Mouse (Mus musculus) hindbrain, embryonic 16.5 days (tissue): Measurements from ENCODE around the gene Adk. TPM values are rescaled to one million over a fixed set of nuclear protein-coding genes. Genes with fewer than 3 reads are reported as not detected.

Experiments used
- ATAC-seq: fragments of 200-750 bp; cut with Nextera tagmentation; 2 replicates; pipeline ENCODE4 v1.8.0; 2017; ENCODE audit warnings: moderate TSS enrichment, moderate library complexity
- H3K27ac ChIP-seq: fragments of 300-500 bp; sonication (generic); 2 replicates; pipeline ENCODE4 v1.5.1; 2014; ENCODE audit warnings: low read depth, mild to moderate bottlenecking, control low read depth, low read length, moderate library complexity
- H3K27me3 ChIP-seq: fragments of 300-500 bp; sonication (generic); replicated peaks from 2 replicates; pipeline ENCODE4 v1.6.1; 2014; ENCODE audit warnings: low read length; ENCODE audit not compliant: control insufficient read depth, insufficient read depth
- H3K36me3 ChIP-seq: fragments of 300-500 bp; sonication (generic); 2 replicates; pipeline ENCODE4 v1.6.1; 2014; ENCODE audit warnings: mild to moderate bottlenecking, low read length, moderate library complexity, mixed read lengths; ENCODE audit not compliant: control insufficient read depth, insufficient read depth
- H3K4me1 ChIP-seq: fragments of 300-500 bp; sonication (generic); 2 replicates; pipeline ENCODE4 v1.6.1; 2014; ENCODE audit warnings: low read depth, low read length; ENCODE audit not compliant: control insufficient read depth, insufficient read depth
- H3K4me2 ChIP-seq: fragments of 300-500 bp; sonication (generic); 2 replicates; pipeline ENCODE4 v1.6.1; 2014; ENCODE audit warnings: mild to moderate bottlenecking, low read length, control low read depth, moderate library complexity
- H3K4me3 ChIP-seq: fragments of 300-500 bp; sonication (generic); 2 replicates; pipeline ENCODE4 v1.5.1; 2014; ENCODE audit warnings: mild to moderate bottlenecking, low read length, control low read depth, moderate library complexity
- H3K9ac ChIP-seq: fragments of 300-500 bp; sonication (generic); 2 replicates; pipeline ENCODE4 v1.6.1; 2014; ENCODE audit warnings: low read depth, mild to moderate bottlenecking, control low read depth, low read length, moderate library complexity
- H3K9me3 ChIP-seq: fragments of 300-500 bp; sonication (generic); 2 replicates; pipeline ENCODE4 v1.6.1; 2014; ENCODE audit warnings: mild to moderate bottlenecking, low read length, moderate library complexity; ENCODE audit not compliant: control insufficient read depth
- WGBS: fragments of 180-500 bp; shearing (Covaris S2); extraction: QIAGEN DNeasy Blood & Tissue Kit; methylation state at CpG from one replicate; pipeline ENCODE4 v1.1.7; 2014; 5-methylcytosine and 5-hydroxymethylcytosine counted together
- polyA plus RNA-seq: library from polyadenylated mRNA; unstranded; fragments of >200 nt; fragmentation: Nextera tagmentation; extraction: Ambion mirVana; gene quantifications from 2 replicates; pipeline ENCODE4 v1.2.1, GENCODE M21; 2015

Adk gene
- polyA plus RNA-seq, 1 experiment from 2014 or later: 45.9 TPM

DNA sequence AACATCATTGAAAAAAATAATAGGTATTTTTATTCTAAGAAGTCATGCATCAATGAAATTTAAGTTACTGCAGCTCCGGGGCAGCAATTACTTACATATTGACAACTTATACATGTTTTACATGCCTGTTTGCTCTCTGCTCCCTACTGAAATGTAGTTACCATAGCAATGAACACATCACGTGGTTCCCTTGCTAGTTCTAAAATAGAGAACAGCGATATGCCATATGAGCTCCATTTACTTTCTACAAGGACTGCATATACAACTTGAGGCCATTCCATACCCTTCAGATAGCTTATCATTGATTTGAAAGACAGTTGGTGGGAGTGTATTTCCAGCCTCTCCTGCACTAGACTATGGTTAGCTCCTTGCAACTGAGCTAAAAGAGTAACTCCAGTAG lies 290.6 kb downstream of the Adk start:
- 57% methylated on average over 3 of the region's 3 CpGs for WGBS
- H3K36me3 ChIP-seq: no peaks in the 10 kb centered on the region
- no peaks in the 10 kb centered on the region for H3K9me3 ChIP-seq
- H3K9ac ChIP-seq: no peak overlapping the region
- H3K27ac ChIP-seq: no peak overlapping the region
- ATAC-seq: no peak
- no peak overlapping the region for H3K4me3 ChIP-seq
- H3K4me1 ChIP-seq: no peaks in the 10 kb centered on the region
- H3K27me3 ChIP-seq: no peaks in the 10 kb centered on the region
- no peak overlapping the region for H3K4me2 ChIP-seq

DNA sequence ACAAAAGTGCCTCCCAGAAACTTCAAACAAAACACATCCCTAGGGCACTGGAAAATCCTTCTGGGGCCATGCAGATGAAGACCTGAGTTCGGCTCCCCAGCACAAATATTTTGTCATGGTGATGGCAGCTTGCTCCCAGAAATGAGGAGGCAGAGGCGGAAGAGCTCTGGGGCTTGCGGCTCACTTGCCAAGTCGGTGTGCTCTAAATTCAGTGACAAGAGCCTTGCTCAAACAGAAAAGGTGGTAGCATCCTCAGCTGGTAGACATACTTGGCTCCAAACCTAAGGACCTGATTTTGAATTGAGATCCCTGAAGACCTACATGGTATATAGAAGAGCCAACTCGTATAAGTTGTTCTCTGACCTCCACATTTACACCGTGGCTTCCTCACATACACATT lies 292.5 kb downstream of the Adk start:
- H3K4me3 ChIP-seq: no peak overlapping the region
- H3K4me1 ChIP-seq: no peaks in the 10 kb centered on the region
- no peak for ATAC-seq
- WGBS: 91% methylated on average over 6 of the region's 6 CpGs
- no peaks in the 10 kb centered on the region for H3K9me3 ChIP-seq
- no peak overlapping the region for H3K9ac ChIP-seq
- no peak overlapping the region for H3K4me2 ChIP-seq
- no peaks in the 10 kb centered on the region for H3K27me3 ChIP-seq
- no peaks in the 10 kb centered on the region for H3K36me3 ChIP-seq
- H3K27ac ChIP-seq: no peak overlapping the region

DNA sequence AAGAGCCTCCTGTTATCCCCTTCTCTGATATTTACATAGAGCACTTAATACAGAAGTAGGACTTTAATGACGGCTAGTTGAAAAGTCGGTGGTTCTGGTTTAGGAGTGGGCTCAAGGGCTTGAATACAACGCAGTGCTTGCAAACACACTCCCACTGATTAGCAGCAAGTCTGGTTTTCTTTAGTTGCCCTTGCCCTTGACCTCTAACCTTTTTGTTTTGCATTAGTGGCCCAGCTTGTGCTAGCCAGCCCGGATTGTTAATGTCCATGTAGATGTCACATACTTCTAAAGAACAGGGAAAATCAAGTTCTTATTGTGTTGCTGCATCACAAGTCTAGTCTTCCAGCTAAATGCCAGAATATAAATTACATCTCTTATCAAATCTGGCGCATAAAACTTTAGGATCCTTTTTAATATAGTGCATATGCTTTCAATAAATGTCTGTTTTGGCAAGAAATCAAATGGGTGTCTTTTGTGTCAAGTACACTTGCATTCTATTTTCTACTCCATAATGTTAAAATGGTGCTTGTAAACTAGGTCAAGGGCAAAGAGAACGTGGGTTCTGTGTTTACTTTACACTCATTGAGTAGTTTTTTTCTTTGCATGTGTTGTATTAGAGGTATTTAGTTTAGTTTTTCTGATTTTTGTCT lies 296.4 kb downstream of the Adk start:
- 74% methylated on average over 6 of the region's 6 CpGs for WGBS
- Histone ChIP-seq H3K9ac (no peak overlapping the region), H3K9me3 (no peaks in the 10 kb centered on the region), H3K27ac (no peak overlapping the region), H3K4me1 (no peaks in the 10 kb centered on the region), H3K4me3 (no peak overlapping the region), H3K36me3 (no peaks in the 10 kb centered on the region), H3K27me3 (no peaks in the 10 kb centered on the region), H3K4me2 (no peak overlapping the region)
- ATAC-seq: no peak

DNA sequence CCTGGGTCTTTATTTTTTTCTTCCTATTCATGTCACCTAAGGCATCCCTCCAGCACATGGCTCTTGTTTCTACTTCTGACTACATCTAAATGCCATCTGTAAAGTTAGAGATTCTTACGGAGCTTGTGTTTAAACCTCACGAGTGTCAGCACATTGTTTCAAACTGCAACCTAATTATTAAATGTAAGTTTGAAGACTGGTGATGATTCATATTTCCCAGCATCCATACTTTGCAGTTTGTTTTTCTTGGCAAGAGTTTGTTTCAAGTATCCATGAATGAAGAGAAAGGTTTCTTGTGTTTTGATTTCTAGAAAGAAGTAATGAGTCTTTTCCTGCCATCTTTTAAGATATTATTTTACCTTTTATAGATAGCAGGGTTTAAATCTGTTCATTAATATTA lies 299.3 kb downstream of the Adk start:
- no peaks in the 10 kb centered on the region for H3K36me3 ChIP-seq
- WGBS: 83% methylated on average over 2 of the region's 2 CpGs
- H3K4me1 ChIP-seq: no peaks in the 10 kb centered on the region
- no peak overlapping the region for H3K4me2 ChIP-seq
- H3K9me3 ChIP-seq: no peaks in the 10 kb centered on the region
- no peaks in the 10 kb centered on the region for H3K27me3 ChIP-seq
- H3K4me3 ChIP-seq: no peak overlapping the region
- no peak overlapping the region for H3K27ac ChIP-seq
- no peak for ATAC-seq
- H3K9ac ChIP-seq: no peak overlapping the region

DNA sequence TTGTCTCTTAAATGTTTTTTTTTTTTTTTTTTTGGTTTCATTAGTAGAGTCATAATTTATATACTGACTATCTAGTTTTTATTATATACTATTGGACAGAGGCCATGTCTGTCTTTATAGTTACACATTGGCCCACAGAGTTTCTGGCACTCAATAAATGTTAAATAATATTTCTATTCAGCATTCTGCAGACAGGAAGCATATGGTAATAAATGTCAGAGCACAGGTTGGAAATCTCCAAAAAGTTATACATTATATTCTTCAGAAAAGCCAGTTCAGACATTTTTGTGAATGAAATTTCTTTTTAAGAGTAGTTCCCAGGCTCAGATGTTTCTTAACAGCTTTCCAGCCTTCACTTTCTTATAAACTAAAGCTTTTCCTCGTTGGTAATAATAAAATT lies 303.9 kb downstream of the Adk start:
- no peak overlapping the region for H3K9ac ChIP-seq
- H3K4me1 ChIP-seq: no peaks in the 10 kb centered on the region
- H3K36me3 ChIP-seq: no peaks in the 10 kb centered on the region
- no peaks in the 10 kb centered on the region for H3K27me3 ChIP-seq
- ATAC-seq: no peak
- WGBS: 79% methylated on average over 1 of the region's 1 CpGs
- no peak overlapping the region for H3K4me3 ChIP-seq
- no peak overlapping the region for H3K27ac ChIP-seq
- no peak overlapping the region for H3K4me2 ChIP-seq
- no peaks in the 10 kb centered on the region for H3K9me3 ChIP-seq

DNA sequence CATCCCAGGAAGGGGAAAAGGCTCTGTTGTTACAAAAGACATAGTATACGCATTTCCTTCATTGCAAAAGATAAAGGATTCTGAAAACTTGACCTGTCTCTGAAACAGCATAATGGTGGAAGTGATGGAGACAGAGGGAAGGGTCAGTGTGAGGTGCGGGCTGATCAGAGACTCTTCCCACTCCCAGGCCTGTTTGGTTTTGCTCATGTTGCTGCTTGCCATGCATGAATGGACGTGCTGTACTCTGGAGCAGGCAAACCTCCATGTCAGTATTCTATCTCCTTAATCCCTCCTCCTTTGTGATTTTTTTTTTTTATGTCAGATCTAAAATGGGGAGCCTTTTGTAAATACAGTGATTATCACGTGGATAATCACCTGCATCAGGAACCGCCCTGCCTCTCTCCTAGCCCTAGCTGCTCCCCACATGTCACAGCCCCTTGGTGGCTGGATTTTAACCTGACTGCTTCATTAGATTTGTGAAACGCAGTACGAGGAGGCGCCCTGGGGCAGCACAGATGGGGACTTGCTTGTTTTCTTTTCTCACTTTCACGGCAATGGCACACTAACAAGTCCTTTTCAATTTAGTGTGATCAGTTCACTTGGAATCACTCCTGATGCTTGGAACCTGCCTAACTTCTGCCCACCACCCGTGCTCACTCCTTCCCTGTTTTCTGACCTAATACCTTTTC lies 307.0 kb downstream of the Adk start:
- Histone ChIP-seq H3K4me2 (no peak overlapping the region), H3K4me1 (no peaks in the 10 kb centered on the region), H3K36me3 (no peaks in the 10 kb centered on the region), H3K4me3 (no peak overlapping the region), H3K9ac (no peak overlapping the region; the same call in 1 of the 2 replicates), H3K27ac (no peak overlapping the region), H3K27me3 (no peaks in the 10 kb centered on the region), H3K9me3 (no peaks in the 10 kb centered on the region)
- ATAC-seq: no peak
- WGBS: 59% methylated on average over 10 of the region's 10 CpGs

DNA sequence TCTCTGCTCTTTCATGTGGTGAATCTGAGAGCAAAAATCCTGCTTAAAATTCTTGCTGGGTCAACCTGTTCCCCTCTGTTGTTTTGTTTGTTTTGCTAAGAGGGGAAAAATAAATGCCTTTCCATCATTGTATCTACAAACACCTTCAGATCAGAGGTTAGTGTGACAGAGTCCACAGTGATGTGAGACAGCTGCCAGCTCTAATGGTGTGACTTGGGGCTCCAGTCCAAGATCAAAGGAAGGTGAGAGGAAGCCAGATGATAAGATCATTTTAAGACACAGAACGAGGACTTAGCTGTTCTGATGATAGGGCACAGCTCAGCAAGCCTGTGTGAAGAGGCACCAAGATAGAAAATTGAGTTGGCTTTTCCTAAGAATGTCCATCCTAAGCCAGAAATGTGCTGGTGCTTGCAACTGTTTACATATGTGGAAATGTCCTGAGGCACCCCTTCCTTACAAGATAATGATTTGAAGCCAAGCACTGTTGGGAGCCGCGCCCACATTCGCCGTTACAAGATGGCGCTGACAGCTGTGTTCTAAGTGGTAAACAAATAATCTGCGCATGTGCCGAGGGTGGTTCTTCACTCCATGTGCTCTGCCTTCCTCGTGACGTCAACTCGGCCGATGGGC lies 307.6 kb downstream of the Adk start:
- ATAC-seq: no peak
- 78% methylated on average over 6 of the region's 12 CpGs for WGBS
- Histone ChIP-seq H3K9me3 (no peaks in the 10 kb centered on the region), H3K27me3 (no peaks in the 10 kb centered on the region), H3K4me3 (no peak overlapping the region), H3K27ac (no peak overlapping the region), H3K4me2 (no peak overlapping the region), H3K4me1 (no peaks in the 10 kb centered on the region), H3K9ac (no peak overlapping the region), H3K36me3 (no peaks in the 10 kb centered on the region)

DNA sequence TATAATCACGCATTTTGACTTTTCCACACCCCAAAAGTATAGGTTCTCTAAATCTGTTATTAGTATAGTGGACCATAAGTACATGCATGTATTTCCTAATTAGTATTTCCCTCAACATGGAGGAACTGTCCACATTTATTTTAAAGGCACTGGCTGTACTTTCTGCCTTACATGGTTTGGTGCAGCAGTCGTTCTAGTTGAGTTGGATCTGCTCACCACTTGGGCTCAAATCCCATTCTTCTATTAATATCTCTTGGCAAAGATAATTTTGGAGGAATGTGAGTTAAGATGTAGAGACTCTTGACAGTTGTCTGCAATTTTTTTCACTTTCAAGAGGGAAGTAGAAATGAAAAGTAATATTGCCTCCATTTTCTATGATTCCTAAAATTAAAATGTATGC lies 314.7 kb downstream of the Adk start:
- no peak overlapping the region for H3K4me3 ChIP-seq
- H3K9me3 ChIP-seq: no peaks in the 10 kb centered on the region; the same call in 1 of the 2 replicates
- no peaks in the 10 kb centered on the region for H3K36me3 ChIP-seq
- H3K9ac ChIP-seq: no peak overlapping the region
- 81% methylated on average over 2 of the region's 2 CpGs for WGBS
- no peak overlapping the region for H3K4me2 ChIP-seq
- no peak overlapping the region for H3K27ac ChIP-seq
- no peaks in the 10 kb centered on the region for H3K27me3 ChIP-seq
- H3K4me1 ChIP-seq: peaks cover 5% of the 10 kb centered on the region
- no peak for ATAC-seq

DNA sequence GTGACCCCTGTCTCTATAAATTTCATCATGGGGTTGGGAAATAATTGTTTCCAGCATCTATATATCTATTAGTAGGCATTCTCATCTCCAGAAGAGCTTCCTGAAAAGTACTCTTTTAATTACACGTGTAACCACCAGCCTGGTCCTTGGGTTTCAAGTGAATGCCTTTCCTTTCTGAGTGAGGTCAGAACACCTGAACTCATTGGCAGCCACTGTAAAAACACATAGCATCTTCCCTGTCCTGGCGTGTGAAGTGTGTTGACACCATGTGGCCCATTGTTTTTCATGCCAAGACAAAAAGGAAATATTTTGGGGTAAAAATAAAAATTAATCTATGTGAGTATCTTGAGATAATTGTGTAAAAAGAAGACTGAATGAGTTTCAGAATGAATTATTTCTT lies 316.2 kb downstream of the Adk start:
- Histone ChIP-seq H3K4me3 (no peak overlapping the region), H3K4me1 (peaks cover 5% of the 10 kb centered on the region), H3K27me3 (no peaks in the 10 kb centered on the region), H3K36me3 (no peaks in the 10 kb centered on the region), H3K9ac (no peak overlapping the region), H3K27ac (peak overlapping the region; percentile 59), H3K9me3 (no peaks in the 10 kb centered on the region; the same call in 1 of the 2 replicates), H3K4me2 (no peak overlapping the region)
- 21% methylated on average over 2 of the region's 2 CpGs for WGBS
- peak; percentile 43; the same call in 1 of the 2 replicates for ATAC-seq
